Mouse (Mus musculus): ENCODE results near the gene Polk. TPM values are rescaled to one million over a fixed set of nuclear protein-coding genes. Genes with fewer than 3 reads are reported as not detected.

Polk gene
- 7.2 and 7.6 TPM in 2 replicates for polyA plus RNA-seq (2014; fragmentation: Nextera tagmentation; extraction: Ambion mirVana)

GRCm38 (mm10) chr13:96542081-96542889 is at the start of gene Polk, which contains the start of gene Col4a3bp:
Gene Polk, minus strand, starts transcription at chr13:96542579.
Gene Col4a3bp, plus strand, starts transcription at chr13:96542618.
- H3K4me2 ChIP-seq (ENCODE audit: low read length), result peak within 1 kb of the TSS; percentile 79
- H3K4me3 ChIP-seq (ENCODE audit: control insufficient read depth in 1 of 2, insufficient read depth in 1 of 2, low read depth in 1 of 2, low read length in 2 of 2), result peak within 1 kb of the TSS; percentile 88 to 98
- H3K27me3 ChIP-seq (ENCODE audit: control insufficient read depth, insufficient read depth, low read length), result no peaks in the 10 kb centered on the region
- no peaks in the 10 kb centered on the region for H3K9me3 ChIP-seq (ENCODE audit: control insufficient read depth, low read length)
- peak within 1 kb of the TSS; percentile 98 for H3K9ac ChIP-seq (ENCODE audit: low read length)
- under 1% methylated on average over 47 of the region's 50 CpGs for WGBS
- H3K4me1 ChIP-seq (ENCODE audit: control insufficient read depth in 2 of 2, insufficient read depth in 2 of 2, low read length in 2 of 2), result peaks cover 0 to 5% of the 10 kb centered on the region in 2 experiments; a peak in 2 of 4 replicates
- H3K27ac ChIP-seq (replicated peaks in 1 of 2; ENCODE audit: control insufficient read depth in 1 of 2, insufficient read depth in 1 of 2, low read depth in 2 of 2, low read length in 2 of 2), result peak within 1 kb of the TSS; percentile 86 to 94
- H3K36me3 ChIP-seq (ENCODE audit: control insufficient read depth, insufficient read depth, low read length), result no peaks in the 10 kb centered on the region
- ATAC-seq (ENCODE audit: insufficient number of reproducible peaks, insufficient read depth, low FRiP score, low read depth), result peak; percentile 100

- no peak for ATAC-seq (ENCODE audit: insufficient number of reproducible peaks, insufficient read depth, low FRiP score, low read depth)
- H3K4me1 ChIP-seq (ENCODE audit: control insufficient read depth in 2 of 2, insufficient read depth in 2 of 2, low read length in 2 of 2), result peaks cover 0 to 4% of the 10 kb centered on the region in 2 experiments; a peak in 2 of 4 replicates
- 89% methylated on average over 1 of the region's 1 CpGs for WGBS
- no peak overlapping the region for H3K27ac ChIP-seq (replicated peaks in 1 of 2; ENCODE audit: control insufficient read depth in 1 of 2, insufficient read depth in 1 of 2, low read depth in 2 of 2, low read length in 2 of 2)
- no peaks in the 10 kb centered on the region for H3K27me3 ChIP-seq (ENCODE audit: control insufficient read depth, insufficient read depth, low read length)
- H3K4me3 ChIP-seq (ENCODE audit: control insufficient read depth in 1 of 2, insufficient read depth in 1 of 2, low read depth in 1 of 2, low read length in 2 of 2), result no peak overlapping the region
- H3K9ac ChIP-seq (ENCODE audit: low read length), result no peak overlapping the region
- H3K9me3 ChIP-seq (ENCODE audit: control insufficient read depth, low read length), result no peaks in the 10 kb centered on the region
- H3K36me3 ChIP-seq (ENCODE audit: control insufficient read depth, insufficient read depth, low read length), result no peaks in the 10 kb centered on the region
- H3K4me2 ChIP-seq (ENCODE audit: low read length), result no peak overlapping the region
Measured at GRCm38 (mm10) chr13:96588642-96589041, 46.3 kb upstream of the Polk start.

GRCm38 (mm10) chr13:96586540-96586939 is 44.2 kb upstream of the Polk start:
- Histone ChIP-seq H3K27me3 (ENCODE audit: control insufficient read depth, insufficient read depth, low read length) (no peaks in the 10 kb centered on the region), H3K4me2 (ENCODE audit: low read length) (no peak overlapping the region), H3K36me3 (ENCODE audit: control insufficient read depth, insufficient read depth, low read length) (no peaks in the 10 kb centered on the region), H3K4me1 (ENCODE audit: control insufficient read depth in 2 of 2, insufficient read depth in 2 of 2, low read length in 2 of 2) (no peaks in the 10 kb centered on the region; a peak in 1 of 4 replicates), H3K4me3 (ENCODE audit: control insufficient read depth in 1 of 2, insufficient read depth in 1 of 2, low read depth in 1 of 2, low read length in 2 of 2) (no peak overlapping the region), H3K9me3 (ENCODE audit: control insufficient read depth, low read length) (no peaks in the 10 kb centered on the region), H3K9ac (ENCODE audit: low read length) (no peak overlapping the region), H3K27ac (replicated peaks in 1 of 2; ENCODE audit: control insufficient read depth in 1 of 2, insufficient read depth in 1 of 2, low read depth in 2 of 2, low read length in 2 of 2) (no peak overlapping the region)
- ATAC-seq (ENCODE audit: insufficient number of reproducible peaks, insufficient read depth, low FRiP score, low read depth), result no peak
- 94% methylated on average over 5 of the region's 5 CpGs for WGBS

GRCm38 (mm10) chr13:96584201-96584600 is 41.8 kb upstream of the Polk start:
- H3K27me3 ChIP-seq (ENCODE audit: control insufficient read depth, insufficient read depth, low read length), result no peaks in the 10 kb centered on the region
- H3K36me3 ChIP-seq (ENCODE audit: control insufficient read depth, insufficient read depth, low read length), result no peaks in the 10 kb centered on the region
- H3K9me3 ChIP-seq (ENCODE audit: control insufficient read depth, low read length), result no peaks in the 10 kb centered on the region
- H3K9ac ChIP-seq (ENCODE audit: low read length), result no peak overlapping the region
- no peak overlapping the region for H3K27ac ChIP-seq (replicated peaks in 1 of 2; ENCODE audit: control insufficient read depth in 1 of 2, insufficient read depth in 1 of 2, low read depth in 2 of 2, low read length in 2 of 2)
- no peaks in the 10 kb centered on the region; a peak in 1 of 4 replicates for H3K4me1 ChIP-seq (ENCODE audit: control insufficient read depth in 2 of 2, insufficient read depth in 2 of 2, low read length in 2 of 2)
- H3K4me3 ChIP-seq (ENCODE audit: control insufficient read depth in 1 of 2, insufficient read depth in 1 of 2, low read depth in 1 of 2, low read length in 2 of 2), result no peak overlapping the region
- no peak for ATAC-seq (ENCODE audit: insufficient number of reproducible peaks, insufficient read depth, low FRiP score, low read depth)
- no peak overlapping the region for H3K4me2 ChIP-seq (ENCODE audit: low read length)
- WGBS, result 90% methylated on average over 2 of the region's 2 CpGs

DNA sequence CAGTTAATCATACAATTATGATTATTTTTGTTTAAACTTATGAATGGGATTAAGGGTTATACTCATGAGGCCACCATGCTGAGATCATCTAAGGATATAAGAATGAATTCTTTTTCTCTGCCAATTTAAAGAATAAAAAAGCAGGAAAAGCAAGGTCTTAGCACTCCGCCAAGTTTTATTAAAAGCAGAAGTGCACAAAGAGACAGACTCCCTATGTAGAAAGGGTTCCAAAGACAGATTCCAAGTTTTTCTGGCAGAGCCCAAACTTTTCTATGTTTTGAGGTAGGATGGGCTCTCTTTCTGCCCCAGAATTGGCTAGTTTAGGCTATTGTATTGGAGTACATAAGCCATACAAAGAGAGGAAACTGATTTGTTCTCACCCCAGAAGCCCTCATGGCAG is 37.6 kb upstream of the Polk start:
- Histone ChIP-seq H3K27ac (replicated peaks in 1 of 2; ENCODE audit: control insufficient read depth in 1 of 2, insufficient read depth in 1 of 2, low read depth in 2 of 2, low read length in 2 of 2) (no peak overlapping the region), H3K27me3 (ENCODE audit: control insufficient read depth, insufficient read depth, low read length) (no peaks in the 10 kb centered on the region), H3K36me3 (ENCODE audit: control insufficient read depth, insufficient read depth, low read length) (no peaks in the 10 kb centered on the region), H3K9me3 (ENCODE audit: control insufficient read depth, low read length) (no peaks in the 10 kb centered on the region), H3K4me3 (ENCODE audit: control insufficient read depth in 1 of 2, insufficient read depth in 1 of 2, low read depth in 1 of 2, low read length in 2 of 2) (no peak overlapping the region), H3K9ac (ENCODE audit: low read length) (no peak overlapping the region), H3K4me1 (ENCODE audit: control insufficient read depth in 2 of 2, insufficient read depth in 2 of 2, low read length in 2 of 2) (peaks cover 2 to 3% of the 10 kb centered on the region in 2 experiments; a peak in 2 of 4 replicates), H3K4me2 (ENCODE audit: low read length) (no peak overlapping the region)
- no peak for ATAC-seq (ENCODE audit: insufficient number of reproducible peaks, insufficient read depth, low FRiP score, low read depth)
- WGBS, result 88% methylated on average over 1 of the region's 1 CpGs

GRCm38 (mm10) chr13:96579104-96579503 is 36.7 kb upstream of the Polk start:
- H3K9me3 ChIP-seq (ENCODE audit: control insufficient read depth, low read length), result no peaks in the 10 kb centered on the region
- H3K36me3 ChIP-seq (ENCODE audit: control insufficient read depth, insufficient read depth, low read length), result no peaks in the 10 kb centered on the region
- peaks cover 2 to 3% of the 10 kb centered on the region in 2 experiments; a peak in 2 of 4 replicates for H3K4me1 ChIP-seq (ENCODE audit: control insufficient read depth in 2 of 2, insufficient read depth in 2 of 2, low read length in 2 of 2)
- no peak overlapping the region for H3K27ac ChIP-seq (replicated peaks in 1 of 2; ENCODE audit: control insufficient read depth in 1 of 2, insufficient read depth in 1 of 2, low read depth in 2 of 2, low read length in 2 of 2)
- H3K4me2 ChIP-seq (ENCODE audit: low read length), result no peak overlapping the region
- no peak overlapping the region for H3K4me3 ChIP-seq (ENCODE audit: control insufficient read depth in 1 of 2, insufficient read depth in 1 of 2, low read depth in 1 of 2, low read length in 2 of 2)
- no peaks in the 10 kb centered on the region for H3K27me3 ChIP-seq (ENCODE audit: control insufficient read depth, insufficient read depth, low read length)
- no peak for ATAC-seq (ENCODE audit: insufficient number of reproducible peaks, insufficient read depth, low FRiP score, low read depth)
- no peak overlapping the region for H3K9ac ChIP-seq (ENCODE audit: low read length)
- 75% methylated on average over 2 of the region's 2 CpGs for WGBS

DNA sequence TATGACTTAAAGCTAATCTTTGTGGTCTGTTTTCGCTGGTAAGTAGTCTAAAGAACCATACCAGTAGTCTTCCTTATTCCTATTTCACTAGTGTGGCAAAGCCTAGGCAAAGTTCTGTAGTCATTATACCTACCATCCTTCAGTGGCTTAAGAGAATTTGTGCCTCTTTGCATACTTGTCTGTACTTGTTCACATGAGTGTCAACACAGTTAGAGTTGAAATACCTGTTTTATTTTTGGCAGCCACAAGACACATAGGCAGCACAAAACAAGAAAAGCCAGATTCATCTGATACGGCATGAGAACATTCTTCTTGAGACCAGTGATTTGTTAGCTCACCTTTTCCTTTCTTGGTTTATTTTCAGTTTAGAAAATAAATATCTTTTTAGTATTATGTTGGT is 31.8 kb upstream of the Polk start:
- Histone ChIP-seq H3K27ac (replicated peaks in 1 of 2; ENCODE audit: control insufficient read depth in 1 of 2, insufficient read depth in 1 of 2, low read depth in 2 of 2, low read length in 2 of 2) (no peak overlapping the region), H3K4me3 (ENCODE audit: control insufficient read depth in 1 of 2, insufficient read depth in 1 of 2, low read depth in 1 of 2, low read length in 2 of 2) (no peak overlapping the region), H3K36me3 (ENCODE audit: control insufficient read depth, insufficient read depth, low read length) (peaks cover 7% of the 10 kb centered on the region), H3K27me3 (ENCODE audit: control insufficient read depth, insufficient read depth, low read length) (no peaks in the 10 kb centered on the region), H3K9ac (ENCODE audit: low read length) (no peak overlapping the region), H3K9me3 (ENCODE audit: control insufficient read depth, low read length) (no peaks in the 10 kb centered on the region), H3K4me2 (ENCODE audit: low read length) (no peak overlapping the region), H3K4me1 (ENCODE audit: control insufficient read depth in 2 of 2, insufficient read depth in 2 of 2, low read length in 2 of 2) (peaks cover 2 to 3% of the 10 kb centered on the region in 2 experiments; a peak in 2 of 4 replicates)
- WGBS, result 64% methylated on average over 2 of the region's 2 CpGs
- ATAC-seq (ENCODE audit: insufficient number of reproducible peaks, insufficient read depth, low FRiP score, low read depth), result no peak
